Mouse (Mus musculus) liver, embryonic 14.5 days (tissue): ENCODE results near the gene Vsig10l.

Source experiments
- CTCF ChIP-seq: IDR thresholded peaks from 2 replicates; pipeline ENCODE4 v1.5.1; 2016; ENCODE audit warnings: antibody characterized with exemption, low read depth, control low read depth
- EP300 ChIP-seq: IDR thresholded peaks from 2 replicates; pipeline ENCODE4 v1.6.1; 2016; ENCODE audit warnings: antibody characterized with exemption, low read depth

DNA sequence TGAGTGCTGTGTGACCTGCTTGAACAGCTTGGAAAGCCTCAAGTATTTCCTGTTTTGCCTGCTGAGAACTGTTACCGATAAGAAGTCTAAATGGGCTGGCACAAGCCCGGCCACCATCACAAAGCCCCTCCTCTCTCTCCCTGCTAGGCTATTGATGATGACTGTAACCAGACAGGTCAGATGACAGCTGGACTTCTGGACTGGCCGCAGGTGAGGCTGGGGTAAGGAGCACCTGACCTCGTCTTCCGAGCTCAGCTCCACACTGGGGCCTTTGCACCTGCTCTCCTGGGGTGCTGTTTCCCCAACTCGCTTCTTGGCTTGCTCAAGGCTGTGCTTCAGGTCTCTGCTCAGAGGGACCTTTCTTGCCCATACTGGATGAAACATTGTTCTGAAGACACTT, 8.6 kb upstream of the Vsig10l start:
- no peak for TF ChIP-seq CTCF
- TF ChIP-seq EP300, result no peak
